Mouse (Mus musculus) cerebellum, adult 2 months (tissue): Measurements from ENCODE around the gene Adamtsl1.

ENCODE experiments used
- CTCF ChIP-seq: fragments of 200-500 bp; IDR thresholded peaks from 2 replicates; pipeline ENCODE4 v1.5.1; 2011; ENCODE audit warnings: low read depth, mild to moderate bottlenecking, control low read depth, low read length, moderate library complexity, borderline replicate concordance; ENCODE audit not compliant: insufficient read depth
- POLR2A ChIP-seq: fragments of 200-500 bp; IDR thresholded peaks from 2 replicates; pipeline ENCODE4 v1.6.1; 2011; ENCODE audit warnings: low read length, control low read depth, borderline replicate concordance; ENCODE audit not compliant: insufficient read depth

GRCm38 (mm10) chr4:85514205-85514681, 271 bp downstream of the Adamtsl1 start:
- no peak for TF ChIP-seq POLR2A
- peak; percentile 66 for TF ChIP-seq CTCF
